Mouse (Mus musculus): Measurements from ENCODE around the gene S100a7a. TPM values are rescaled to one million over a fixed set of nuclear protein-coding genes. Genes with fewer than 3 reads are reported as not detected.

S100a7a gene
- polyA plus RNA-seq, 1 experiment from 2014 or later, result not detected

GRCm38 (mm10) chr3:90614611-90615251, 39.1 kb upstream of the S100a7a start:
- H3K9me3 ChIP-seq, result no peaks in the 10 kb centered on the region
- DNase-seq (ENCODE audit: low spot score), result no peak
- H3K4me1 ChIP-seq, result peaks cover 15% of the 10 kb centered on the region
- 70% methylated on average over 11 of the region's 11 CpGs for WGBS
- H3K36me3 ChIP-seq, result no peaks in the 10 kb centered on the region
- H3K4me3 ChIP-seq, result no peak overlapping the region
- peaks cover 16% of the 10 kb centered on the region; the same call in 1 of the 2 replicates for H3K27me3 ChIP-seq (ENCODE audit: insufficient read depth, poor library complexity, severe bottlenecking)
- no peak overlapping the region for H3K27ac ChIP-seq

- 11% methylated on average over 7 of the region's 7 CpGs for WGBS
- peak; percentile 81 for DNase-seq (ENCODE audit: low spot score)
- H3K36me3 ChIP-seq, result no peaks in the 10 kb centered on the region
- H3K4me3 ChIP-seq, result no peak overlapping the region
- H3K4me1 ChIP-seq, result peaks cover 15% of the 10 kb centered on the region
- H3K27me3 ChIP-seq (ENCODE audit: insufficient read depth, poor library complexity, severe bottlenecking), result peaks cover 16% of the 10 kb centered on the region; the same call in 1 of the 2 replicates
- H3K27ac ChIP-seq, result no peak overlapping the region
- H3K9me3 ChIP-seq, result no peaks in the 10 kb centered on the region
Measured at GRCm38 (mm10) chr3:90615415-90615814, 38.4 kb upstream of the S100a7a start.

- DNase-seq (ENCODE audit: low spot score), result no peak
- peaks cover 20% of the 10 kb centered on the region; the same call in 1 of the 2 replicates for H3K27me3 ChIP-seq (ENCODE audit: insufficient read depth, poor library complexity, severe bottlenecking)
- 70% methylated on average over 1 of the region's 1 CpGs for WGBS
- no peaks in the 10 kb centered on the region for H3K9me3 ChIP-seq
- H3K4me3 ChIP-seq, result no peak overlapping the region
- no peak overlapping the region for H3K27ac ChIP-seq
- peaks cover 15% of the 10 kb centered on the region for H3K4me1 ChIP-seq
- no peaks in the 10 kb centered on the region for H3K36me3 ChIP-seq
Measured at GRCm38 (mm10) chr3:90615911-90616310, 37.9 kb upstream of the S100a7a start.

- Histone ChIP-seq H3K4me3 (no peak overlapping the region), H3K27ac (no peak overlapping the region), H3K4me1 (peaks cover 15% of the 10 kb centered on the region), H3K27me3 (ENCODE audit: insufficient read depth, poor library complexity, severe bottlenecking) (peaks cover 20% of the 10 kb centered on the region; the same call in 1 of the 2 replicates), H3K9me3 (no peaks in the 10 kb centered on the region), H3K36me3 (no peaks in the 10 kb centered on the region)
- no peak for DNase-seq (ENCODE audit: low spot score)
- 17% methylated on average over 1 of the region's 1 CpGs for WGBS
Measured at GRCm38 (mm10) chr3:90617586-90617985, 36.2 kb upstream of the S100a7a start.

GRCm38 (mm10) chr3:90621552-90621951, 32.3 kb upstream of the S100a7a start:
- no peak overlapping the region for H3K27ac ChIP-seq
- H3K27me3 ChIP-seq (ENCODE audit: insufficient read depth, poor library complexity, severe bottlenecking), result peaks cover 4% of the 10 kb centered on the region; the same call in 1 of the 2 replicates
- no peaks in the 10 kb centered on the region for H3K36me3 ChIP-seq
- H3K9me3 ChIP-seq, result no peaks in the 10 kb centered on the region
- no peak overlapping the region for H3K4me3 ChIP-seq
- 46% methylated on average over 7 of the region's 7 CpGs for WGBS
- no peak for DNase-seq (ENCODE audit: low spot score)
- H3K4me1 ChIP-seq, result peaks cover 7% of the 10 kb centered on the region; the same call in 1 of the 2 replicates

- no peaks in the 10 kb centered on the region for H3K36me3 ChIP-seq
- WGBS, result 46% methylated on average over 2 of the region's 2 CpGs
- H3K4me3 ChIP-seq, result no peak overlapping the region
- no peaks in the 10 kb centered on the region for H3K9me3 ChIP-seq
- H3K27me3 ChIP-seq (ENCODE audit: insufficient read depth, poor library complexity, severe bottlenecking), result peaks cover 4% of the 10 kb centered on the region; the same call in 1 of the 2 replicates
- DNase-seq (ENCODE audit: low spot score), result no peak
- H3K27ac ChIP-seq, result no peak overlapping the region
- H3K4me1 ChIP-seq, result peaks cover 7% of the 10 kb centered on the region; the same call in 1 of the 2 replicates
Measured at GRCm38 (mm10) chr3:90623435-90624071, 30.3 kb upstream of the S100a7a start.

- H3K9me3 ChIP-seq, result no peaks in the 10 kb centered on the region
- H3K27ac ChIP-seq, result no peak overlapping the region
- peaks cover 3% of the 10 kb centered on the region; the same call in 1 of the 2 replicates for H3K27me3 ChIP-seq (ENCODE audit: insufficient read depth, poor library complexity, severe bottlenecking)
- peaks cover 7% of the 10 kb centered on the region; the same call in 1 of the 2 replicates for H3K4me1 ChIP-seq
- DNase-seq (ENCODE audit: low spot score), result peak; percentile 25
- no peak overlapping the region for H3K4me3 ChIP-seq
- no peaks in the 10 kb centered on the region for H3K36me3 ChIP-seq
- 80% methylated on average over 5 of the region's 5 CpGs for WGBS
Measured at GRCm38 (mm10) chr3:90625496-90625895, 28.3 kb upstream of the S100a7a start.

- no peaks in the 10 kb centered on the region for H3K9me3 ChIP-seq
- no peak overlapping the region for H3K4me3 ChIP-seq
- H3K27ac ChIP-seq, result no peak overlapping the region
- peaks cover 7% of the 10 kb centered on the region; the same call in 1 of the 2 replicates for H3K4me1 ChIP-seq
- DNase-seq (ENCODE audit: low spot score), result peak; percentile 25
- no peaks in the 10 kb centered on the region for H3K27me3 ChIP-seq (ENCODE audit: insufficient read depth, poor library complexity, severe bottlenecking)
- no peaks in the 10 kb centered on the region for H3K36me3 ChIP-seq
- WGBS, result 76% methylated on average over 9 of the region's 9 CpGs
Measured at GRCm38 (mm10) chr3:90626266-90627021, 27.4 kb upstream of the S100a7a start.

DNA sequence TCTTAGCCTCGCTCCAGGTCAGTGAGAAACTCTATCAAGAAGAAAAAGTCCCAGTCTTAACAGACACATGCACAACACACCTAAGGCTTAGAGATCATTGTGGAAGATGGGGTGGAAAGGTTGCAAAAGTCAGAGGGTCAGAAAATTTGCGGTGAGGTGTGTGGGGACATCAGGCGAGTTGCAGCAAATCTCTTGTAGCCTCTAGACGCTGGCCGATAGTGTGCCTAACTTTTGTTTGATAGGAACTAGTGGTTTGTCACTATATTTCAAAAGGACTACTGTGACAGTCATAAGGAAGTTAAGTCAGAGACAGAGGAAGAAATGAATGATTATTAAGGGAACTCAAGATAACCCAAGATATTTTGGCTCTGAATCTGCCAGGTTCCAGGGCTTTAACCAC, 26.5 kb upstream of the S100a7a start:
- Histone ChIP-seq H3K27me3 (ENCODE audit: insufficient read depth, poor library complexity, severe bottlenecking) (no peaks in the 10 kb centered on the region), H3K36me3 (no peaks in the 10 kb centered on the region), H3K9me3 (no peaks in the 10 kb centered on the region; the same call in 1 of the 2 replicates), H3K4me1 (peaks cover 7% of the 10 kb centered on the region; the same call in 1 of the 2 replicates), H3K4me3 (no peak overlapping the region), H3K27ac (no peak overlapping the region)
- no peak for DNase-seq (ENCODE audit: low spot score)
- 83% methylated on average over 5 of the region's 5 CpGs for WGBS

GRCm38 (mm10) chr3:90627807-90628206, 26.0 kb upstream of the S100a7a start:
- H3K27me3 ChIP-seq (ENCODE audit: insufficient read depth, poor library complexity, severe bottlenecking), result no peaks in the 10 kb centered on the region

DNA sequence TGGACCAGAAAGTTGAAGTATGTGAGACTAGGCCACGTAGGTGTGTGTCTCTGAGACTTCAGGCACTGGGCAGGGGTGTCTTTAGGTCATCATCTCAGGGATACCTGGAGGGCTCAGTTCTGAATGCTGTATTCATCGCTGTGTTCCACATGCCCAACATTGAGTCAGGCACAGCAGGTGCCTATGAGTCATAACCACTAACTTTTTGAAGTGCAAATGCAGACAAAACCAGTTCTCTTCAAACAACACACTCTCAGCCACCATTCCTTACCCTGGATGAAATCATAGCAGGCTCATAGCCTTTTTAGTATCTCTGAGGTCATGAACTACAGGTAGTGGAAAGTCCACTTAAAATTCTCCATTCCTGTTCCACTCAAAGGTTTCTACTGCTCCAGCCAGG, 24.5 kb upstream of the S100a7a start:
- Histone ChIP-seq H3K4me3 (no peak overlapping the region), H3K27me3 (ENCODE audit: insufficient read depth, poor library complexity, severe bottlenecking) (no peaks in the 10 kb centered on the region), H3K4me1 (no peaks in the 10 kb centered on the region), H3K9me3 (no peaks in the 10 kb centered on the region; the same call in 1 of the 2 replicates), H3K36me3 (no peaks in the 10 kb centered on the region), H3K27ac (no peak overlapping the region)
- DNase-seq (ENCODE audit: low spot score), result peak; percentile 41
- 65% methylated on average over 2 of the region's 2 CpGs for WGBS

More at GRCm38 (mm10) chr3:90627807-90628206, 26.0 kb upstream of the S100a7a start:
- no peaks in the 10 kb centered on the region for H3K36me3 ChIP-seq
- no peaks in the 10 kb centered on the region; the same call in 1 of the 2 replicates for H3K9me3 ChIP-seq
- peaks cover 7% of the 10 kb centered on the region; the same call in 1 of the 2 replicates for H3K4me1 ChIP-seq
- 48% methylated on average over 4 of the region's 4 CpGs for WGBS
- no peak overlapping the region for H3K4me3 ChIP-seq
- DNase-seq (ENCODE audit: low spot score), result peak; percentile 74
- no peak overlapping the region for H3K27ac ChIP-seq

DNA sequence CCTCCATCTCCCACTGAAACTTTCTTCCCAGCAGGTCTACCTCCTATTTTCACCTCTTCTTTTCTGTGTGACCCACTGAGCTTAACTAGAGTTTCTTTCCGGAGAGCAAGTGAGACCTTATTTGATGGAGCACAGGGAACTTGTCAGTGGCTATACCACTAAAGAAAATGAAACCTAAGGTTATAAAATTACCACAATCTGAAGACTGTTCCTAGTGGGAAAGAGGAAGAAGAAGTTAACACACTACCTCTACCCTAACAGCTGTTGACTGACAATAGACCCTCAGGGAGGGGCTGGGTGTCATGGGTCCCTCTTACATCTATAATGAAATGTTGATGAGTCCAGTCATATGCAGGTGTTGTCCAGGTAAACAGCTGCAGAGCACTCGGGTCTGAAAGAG, 21.8 kb upstream of the S100a7a start:
- no peak for DNase-seq (ENCODE audit: low spot score)
- H3K27me3 ChIP-seq (ENCODE audit: insufficient read depth, poor library complexity, severe bottlenecking), result no peaks in the 10 kb centered on the region
- WGBS, result 77% methylated on average over 2 of the region's 2 CpGs
- no peaks in the 10 kb centered on the region for H3K4me1 ChIP-seq
- no peaks in the 10 kb centered on the region; the same call in 1 of the 2 replicates for H3K9me3 ChIP-seq
- no peak overlapping the region for H3K27ac ChIP-seq
- H3K4me3 ChIP-seq, result no peak overlapping the region
- no peaks in the 10 kb centered on the region for H3K36me3 ChIP-seq

Measured in heart, embryonic 10.5 days (tissue).